Mouse (Mus musculus): ENCODE measurements at regions not wholly inside any gene's neighbourhood (a gene's known extent, or its start where the extent isn't known, plus 50 kb on each side); places are given as distances from the start of the nearest gene placed in this dataset.
A peak's percentile ranks its signal among the peaks of the same experiment; 100 is the strongest.

DNA sequence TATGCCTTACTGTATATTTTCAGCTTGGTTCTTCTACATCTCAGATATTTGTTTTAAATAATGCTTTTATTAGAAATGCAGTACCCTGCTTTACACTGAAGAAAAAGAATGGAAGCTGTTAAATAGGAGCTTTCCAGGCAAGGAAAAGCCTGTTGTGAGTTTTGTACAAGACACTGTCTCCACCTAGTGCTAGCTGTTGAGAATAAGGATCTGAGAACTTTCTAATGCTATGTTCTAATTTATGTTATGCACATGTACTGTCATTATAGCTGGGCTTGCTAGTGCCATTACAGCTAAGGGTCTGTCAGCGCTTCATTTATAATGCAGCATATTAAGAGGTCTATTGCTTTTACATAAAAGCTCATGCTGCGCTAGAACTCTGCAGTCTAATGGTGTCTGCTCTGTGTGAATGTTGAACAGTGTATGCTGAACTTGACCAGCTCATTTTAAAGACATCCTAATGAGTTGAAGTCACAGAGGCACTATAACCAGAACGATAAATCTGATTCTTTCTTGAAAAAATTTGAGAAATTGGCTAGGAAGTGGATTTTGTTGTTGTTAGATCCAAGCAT, 315.4 kb upstream of the Dnajc24 start:
- no peak for DNase-seq (ENCODE audit: low spot score in 2 of 2)

DNA sequence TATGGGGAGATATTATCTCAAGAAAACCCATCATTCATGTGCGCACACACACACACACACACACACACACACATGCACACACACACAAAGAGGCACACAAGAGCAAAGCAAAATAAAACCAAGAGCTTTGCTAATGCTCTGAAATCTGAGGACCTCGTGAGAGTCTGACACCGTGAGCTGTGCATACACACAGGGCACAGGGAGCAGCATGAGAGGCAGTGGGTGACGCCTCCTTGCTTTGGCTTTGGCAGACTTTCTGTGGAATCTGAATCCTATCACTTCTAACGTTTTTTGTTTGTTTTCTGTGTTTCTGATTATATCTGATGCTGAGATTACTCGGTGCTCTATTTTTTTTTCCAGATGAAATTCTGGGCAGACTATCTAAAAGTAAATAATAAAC, 343.4 kb upstream of the Dnajc24 start:
- no peak for DNase-seq (ENCODE audit: low spot score in 2 of 2)

DNA sequence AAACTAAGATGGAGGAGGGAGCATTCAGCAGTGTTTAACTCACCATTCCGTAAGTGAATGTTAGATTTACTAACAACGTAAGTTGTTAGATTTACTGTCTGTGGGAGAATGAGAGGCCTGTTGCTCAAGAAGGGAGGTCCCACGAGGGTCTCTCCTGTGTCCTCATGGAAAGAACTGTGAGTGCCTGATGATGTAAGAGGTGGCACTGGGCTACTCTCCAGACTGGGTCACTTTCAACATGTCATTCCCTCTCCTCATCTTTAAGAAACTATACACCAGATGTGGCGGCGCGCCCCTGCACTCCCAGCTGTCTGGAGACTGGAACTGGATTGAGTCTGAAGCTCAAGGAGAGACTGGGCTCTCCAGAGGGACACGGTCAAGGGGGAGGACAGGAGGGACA, 343.9 kb upstream of the Dnajc24 start:
- DNase-seq (ENCODE audit: low spot score in 2 of 2), result no peak

DNA sequence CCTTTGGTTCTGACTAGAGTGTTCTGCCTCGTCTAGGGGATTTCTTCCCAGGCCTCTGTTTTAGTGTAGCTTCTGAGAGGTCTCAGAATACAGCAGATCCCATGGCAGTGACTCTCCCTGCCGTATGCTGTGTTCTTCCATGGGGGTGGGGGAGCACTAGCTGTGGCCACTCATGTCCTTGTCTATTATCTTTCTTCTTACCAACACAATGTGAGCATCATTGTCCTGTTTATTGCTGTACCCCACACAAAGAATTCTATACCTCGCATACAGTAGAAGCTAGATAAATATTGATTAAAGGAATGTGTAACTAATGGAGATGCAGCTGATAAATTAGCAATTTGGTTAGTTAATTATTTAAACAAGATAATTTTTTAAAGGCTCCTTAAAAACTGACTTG, 337.5 kb upstream of the Mpped2 start:
- DNase-seq (ENCODE audit: low spot score in 2 of 2), result no peak

DNA sequence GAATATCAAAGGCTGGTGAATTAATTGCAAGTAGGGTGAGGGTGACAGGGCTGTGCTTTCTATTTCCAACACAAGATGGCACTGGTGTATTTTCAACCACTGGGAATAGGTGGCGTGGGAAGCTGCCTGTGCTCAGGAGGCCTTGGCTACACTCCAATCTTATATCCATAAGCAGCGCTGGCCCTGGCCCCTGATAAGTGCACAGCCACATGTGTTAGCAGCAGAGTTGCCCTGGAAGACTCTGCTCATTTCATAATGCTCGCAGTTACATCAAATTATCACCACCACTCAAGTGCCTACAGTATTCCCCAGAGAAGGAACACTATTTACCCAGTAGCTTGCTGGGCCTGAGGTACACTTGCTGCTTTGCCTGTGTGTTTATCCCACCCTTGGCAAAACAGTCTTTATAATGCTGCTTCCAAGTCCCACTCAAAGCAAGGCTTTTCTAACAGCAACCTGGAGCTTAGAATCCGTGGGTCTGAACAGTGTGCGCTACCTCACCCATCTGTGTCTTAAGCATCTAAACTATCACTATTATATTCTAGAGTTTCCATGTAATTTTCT, 337.0 kb upstream of the Mpped2 start:
- peak; percentile 12 to 43 for DNase-seq (ENCODE audit: low spot score in 2 of 2)

DNA sequence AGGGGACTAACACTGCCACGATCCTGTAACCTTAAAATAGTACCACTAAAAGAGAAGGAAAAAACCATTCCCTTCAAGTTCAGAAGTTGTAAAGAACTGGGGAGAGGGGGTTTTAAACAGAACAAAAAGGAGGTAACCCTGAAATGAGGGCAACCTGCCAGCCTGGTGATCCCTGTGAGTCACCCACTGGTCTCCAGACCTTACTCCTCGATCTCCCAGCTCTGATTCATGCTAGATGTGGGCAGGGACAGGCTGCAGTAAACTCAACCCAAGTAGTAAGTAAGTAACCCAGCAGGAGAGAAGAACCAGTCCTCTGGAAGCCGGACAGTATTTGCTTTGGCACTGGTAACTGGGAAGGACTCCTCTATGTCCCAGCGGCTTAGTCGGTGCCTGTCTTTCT, 324.4 kb upstream of the Mpped2 start:
- no peak for DNase-seq (ENCODE audit: low spot score in 2 of 2)

DNA sequence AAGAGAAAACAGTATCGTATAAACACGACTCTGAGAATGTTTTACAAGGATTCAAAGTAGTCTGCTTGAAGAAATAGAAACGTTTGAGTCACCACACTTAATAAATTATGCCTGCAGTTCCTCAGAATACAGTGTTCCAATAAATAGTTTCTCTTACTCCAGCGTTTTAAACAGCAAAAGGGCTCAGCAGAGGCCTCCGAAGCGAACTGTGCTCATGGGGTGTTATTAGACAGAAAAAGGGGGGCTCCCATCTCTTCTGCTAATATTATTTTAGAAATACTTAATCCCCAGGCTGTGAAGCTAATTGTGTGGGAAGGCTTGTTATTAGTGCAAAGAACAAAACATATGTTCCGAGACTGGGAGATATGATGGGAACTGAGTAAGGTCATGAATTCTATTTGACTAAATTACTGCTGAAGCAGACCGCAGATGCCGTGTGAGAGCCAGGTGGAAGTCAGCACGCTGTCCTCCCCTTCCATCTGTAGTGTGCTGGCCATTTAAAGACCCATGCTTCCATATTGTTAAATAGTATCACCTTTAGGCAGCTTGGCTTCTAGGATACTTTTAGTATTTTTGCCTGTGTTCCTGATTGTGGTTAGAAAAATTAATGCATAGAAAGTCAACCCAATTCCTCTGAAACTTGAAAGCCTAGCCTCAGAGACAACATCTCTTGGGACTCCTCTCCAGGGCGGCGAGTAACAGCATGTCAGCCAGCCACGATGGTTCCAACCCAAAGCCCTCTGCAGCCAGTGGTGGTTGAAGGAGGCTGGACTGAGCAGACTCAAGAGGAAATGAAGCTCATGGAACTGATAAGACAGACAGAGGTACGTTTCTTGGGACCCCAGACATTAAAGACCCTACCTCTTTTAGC, 309.4 kb upstream of the Mpped2 start:
- no peak for DNase-seq (ENCODE audit: low spot score in 2 of 2)

DNA sequence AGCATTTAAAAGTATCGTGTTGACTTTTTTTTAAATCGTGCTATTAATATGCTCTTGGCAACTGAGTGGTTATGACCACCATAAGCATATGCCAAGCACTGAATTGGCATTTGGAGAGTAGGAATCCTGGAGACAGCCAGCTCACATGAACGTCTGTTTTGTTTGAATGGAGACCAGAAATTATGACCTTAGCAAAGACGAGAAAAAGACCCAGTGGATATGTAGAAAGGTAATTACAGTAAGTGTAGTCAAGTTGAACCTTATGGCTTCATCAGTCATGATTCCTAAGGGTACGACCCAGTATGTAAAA, 308.8 kb upstream of the Mpped2 start:
- DNase-seq (ENCODE audit: low spot score in 2 of 2), result no peak

DNA sequence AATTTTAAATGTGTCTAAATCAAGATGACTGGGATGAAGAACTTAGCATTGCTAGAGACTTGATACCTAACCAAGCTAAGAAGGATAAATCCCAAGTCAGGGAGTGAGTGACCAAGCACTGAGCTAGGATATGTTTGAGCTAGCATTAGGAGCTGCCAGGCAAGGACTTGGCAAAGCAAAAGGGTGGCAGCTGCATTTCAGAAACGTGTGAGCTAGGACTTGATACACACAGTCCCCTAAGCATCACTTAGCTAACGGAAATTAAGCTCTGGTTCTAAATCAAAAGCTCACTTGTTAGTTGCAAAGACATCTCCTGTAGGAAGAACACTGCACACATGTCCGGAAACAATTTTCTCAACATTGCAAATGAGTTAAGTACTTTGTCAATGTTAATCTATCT, 308.2 kb upstream of the Mpped2 start:
- no peak for DNase-seq (ENCODE audit: low spot score in 2 of 2)

DNA sequence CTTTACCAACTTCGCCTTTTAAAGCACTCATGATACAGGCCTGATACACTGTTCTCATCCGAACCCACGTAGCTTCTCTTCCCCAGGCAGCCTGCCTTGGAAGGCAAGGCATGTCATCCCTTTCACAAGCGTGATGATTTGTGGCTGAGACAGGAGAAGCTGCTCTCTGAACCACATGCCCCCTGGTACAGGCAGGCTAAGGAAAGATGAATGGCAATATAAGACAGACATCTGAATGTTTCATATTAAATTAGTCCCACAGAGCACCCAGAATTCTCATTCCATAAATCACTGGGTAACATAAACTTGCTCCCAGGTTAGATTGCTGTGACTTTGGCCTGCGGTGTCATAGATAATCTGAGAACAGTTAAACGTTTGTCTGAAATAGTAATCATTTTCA, 280.9 kb upstream of the Mpped2 start:
- no peak for DNase-seq (ENCODE audit: low spot score in 2 of 2)

DNA sequence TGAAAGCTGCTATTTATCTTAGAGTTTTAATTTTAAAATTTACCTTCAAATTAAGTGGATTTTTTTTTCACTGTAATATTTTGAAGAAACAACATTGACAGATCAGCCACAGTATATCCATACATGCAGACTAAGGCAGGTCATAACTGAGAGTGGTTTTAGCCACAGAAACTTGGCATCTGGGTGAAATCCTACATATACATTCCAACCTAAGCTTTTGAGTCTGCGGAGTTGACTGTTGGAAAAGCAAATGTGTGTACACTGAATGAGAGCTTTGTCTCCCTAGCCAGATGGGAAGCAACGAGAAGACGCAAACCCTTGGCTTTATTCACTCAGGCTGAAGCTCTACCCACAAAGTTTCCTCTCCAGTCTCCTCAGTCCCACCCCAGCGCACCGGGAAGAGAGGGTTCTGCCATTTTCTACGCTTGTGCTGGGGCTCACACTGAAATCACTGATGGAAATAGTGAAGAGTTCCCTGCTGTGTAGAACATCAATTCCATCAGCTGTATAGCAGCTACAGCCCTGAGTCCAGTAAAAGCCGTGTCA, 277.5 kb upstream of the Mpped2 start:
- DNase-seq (ENCODE audit: low spot score in 2 of 2), result no peak

DNA sequence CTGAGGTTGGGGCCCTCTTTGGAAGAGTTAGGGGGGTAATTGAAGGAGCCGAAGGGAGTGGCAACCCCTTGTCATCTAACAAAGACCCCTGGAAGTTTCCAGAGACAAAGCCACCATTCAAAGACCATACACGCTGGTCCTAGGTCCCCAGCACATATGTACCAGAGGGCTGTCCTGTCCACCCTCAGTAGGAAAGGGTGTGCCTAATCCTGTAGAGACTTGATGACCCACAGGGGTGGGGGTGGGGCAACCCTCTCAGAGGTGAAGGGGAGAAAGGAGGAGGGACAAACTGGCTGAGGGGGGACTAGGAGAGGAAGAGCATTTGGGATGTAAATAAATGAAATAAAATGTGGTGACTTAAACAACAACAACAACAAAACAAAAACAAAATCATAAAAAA, 274.9 kb upstream of the Mpped2 start:
- DNase-seq (ENCODE audit: low spot score in 2 of 2), result no peak

DNA sequence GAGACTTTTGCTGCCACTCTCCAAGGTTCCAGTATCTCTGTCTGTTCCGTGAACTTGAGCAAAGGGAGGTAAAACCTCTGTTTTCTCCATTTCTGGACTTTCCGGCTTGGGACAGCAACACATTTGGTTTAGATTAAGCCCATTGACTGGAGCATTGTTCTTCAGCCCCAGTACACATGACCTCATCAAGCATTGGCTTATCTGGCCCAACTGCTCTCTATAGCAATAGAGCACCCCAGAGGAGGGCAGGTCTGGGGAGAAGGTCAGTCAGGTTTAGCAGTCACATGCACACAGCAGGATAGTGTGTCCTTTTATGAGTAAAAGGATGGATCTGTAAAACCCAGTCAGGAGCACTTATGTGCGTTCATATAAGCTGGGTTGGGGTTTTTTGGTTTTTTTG, 268.1 kb upstream of the Mpped2 start:
- no peak for DNase-seq (ENCODE audit: low spot score in 2 of 2)

DNA sequence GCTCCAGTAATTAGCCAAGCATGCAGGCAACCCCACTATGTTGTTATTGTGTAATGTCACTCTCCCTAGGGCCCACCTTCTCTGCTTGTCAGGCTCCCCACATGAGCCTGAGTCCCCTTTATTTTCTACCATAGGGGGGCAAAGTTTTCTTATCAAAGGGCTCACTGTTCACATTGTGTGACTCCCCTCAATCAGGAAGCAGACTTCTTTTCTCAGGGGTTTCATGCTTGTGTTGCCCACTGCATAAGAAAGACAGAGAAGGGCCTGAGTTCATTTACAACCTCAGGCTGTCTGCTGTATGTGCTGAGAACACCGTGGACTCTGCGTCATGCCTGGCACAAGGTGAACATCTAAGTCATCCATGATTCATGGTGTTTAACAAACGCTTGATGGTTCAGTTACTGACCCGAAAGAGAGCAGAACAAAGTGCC, 267.6 kb upstream of the Mpped2 start:
- no peak for DNase-seq (ENCODE audit: low spot score in 2 of 2)

DNA sequence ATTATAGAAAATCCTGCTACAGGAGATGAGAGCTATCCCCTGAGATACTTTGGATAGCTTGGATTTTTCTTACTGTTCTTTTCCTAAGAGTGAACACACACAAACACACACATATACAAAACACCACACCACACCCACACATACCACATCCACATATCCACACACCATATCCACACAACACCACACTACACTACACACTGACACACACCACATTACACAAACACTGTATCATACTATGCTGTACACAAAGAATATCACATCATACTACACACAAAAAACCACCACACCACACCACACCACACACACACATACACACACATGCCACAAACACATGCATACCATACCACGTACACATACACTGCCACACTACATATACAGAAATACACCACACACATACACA, 267.1 kb upstream of the Mpped2 start:
- no peak for DNase-seq (ENCODE audit: low spot score in 2 of 2)

DNA sequence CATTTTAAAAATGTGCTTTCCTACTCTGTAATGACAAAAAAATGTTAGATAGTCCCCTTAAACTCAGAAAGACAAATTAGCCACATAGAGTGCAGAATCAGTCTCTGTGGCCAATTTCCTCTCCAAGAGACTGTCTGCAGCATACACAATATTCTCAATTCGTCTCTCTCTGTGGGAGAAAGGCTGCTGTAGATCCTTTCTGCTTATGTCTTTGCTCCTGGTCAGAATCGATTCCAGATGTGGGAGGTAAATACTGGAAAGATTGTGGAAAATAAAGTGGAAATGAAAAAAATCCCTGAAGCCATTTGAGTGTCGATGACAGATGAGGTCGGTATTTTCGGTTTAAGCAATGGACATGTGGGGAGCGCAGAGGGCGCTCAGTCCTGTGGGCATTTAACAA, 265.8 kb upstream of the Mpped2 start:
- DNase-seq (ENCODE audit: low spot score in 2 of 2), result no peak

DNA sequence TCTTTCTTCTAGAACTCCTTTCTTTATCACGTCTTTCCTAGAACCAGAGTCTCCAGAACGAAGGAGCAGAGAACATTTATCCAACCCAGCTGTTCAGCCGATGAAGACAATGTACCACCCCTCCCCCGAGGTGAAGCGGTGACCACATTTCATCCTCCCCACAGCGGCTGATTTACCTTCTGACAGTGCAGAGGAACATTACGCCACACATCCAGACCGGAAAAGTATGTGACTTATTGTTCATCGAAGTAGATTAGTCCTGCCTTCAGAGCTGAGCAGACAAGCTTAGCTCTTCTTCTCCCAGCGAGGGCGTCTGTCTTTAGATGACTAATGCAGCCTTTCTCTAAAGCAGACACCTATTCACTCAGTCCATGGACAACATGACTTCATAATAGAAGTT, 264.2 kb upstream of the Mpped2 start:
- DNase-seq (ENCODE audit: low spot score in 2 of 2), result peak in 1 of 2 experiments; percentile 1

DNA sequence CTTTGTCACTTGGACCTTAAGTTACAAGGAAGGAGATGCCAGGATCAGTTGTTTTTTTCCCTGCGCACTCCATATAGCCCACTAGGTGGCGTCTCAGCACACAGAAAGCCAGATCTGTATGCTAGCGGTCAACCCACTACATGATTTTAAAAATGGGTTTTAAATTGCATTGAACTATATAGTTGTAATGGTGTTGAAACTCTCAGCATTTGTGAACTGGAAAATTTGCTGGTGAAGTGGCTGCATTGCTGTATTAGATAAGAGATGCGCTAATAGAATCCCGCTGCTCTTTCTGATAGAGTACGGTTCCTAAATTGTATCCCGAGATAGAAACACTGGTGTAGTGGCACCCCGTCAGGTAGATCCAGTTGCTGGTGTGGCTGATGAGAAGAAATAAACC, 261.9 kb upstream of the Mpped2 start:
- DNase-seq (ENCODE audit: low spot score in 2 of 2), result peak; percentile 43 to 47

DNA sequence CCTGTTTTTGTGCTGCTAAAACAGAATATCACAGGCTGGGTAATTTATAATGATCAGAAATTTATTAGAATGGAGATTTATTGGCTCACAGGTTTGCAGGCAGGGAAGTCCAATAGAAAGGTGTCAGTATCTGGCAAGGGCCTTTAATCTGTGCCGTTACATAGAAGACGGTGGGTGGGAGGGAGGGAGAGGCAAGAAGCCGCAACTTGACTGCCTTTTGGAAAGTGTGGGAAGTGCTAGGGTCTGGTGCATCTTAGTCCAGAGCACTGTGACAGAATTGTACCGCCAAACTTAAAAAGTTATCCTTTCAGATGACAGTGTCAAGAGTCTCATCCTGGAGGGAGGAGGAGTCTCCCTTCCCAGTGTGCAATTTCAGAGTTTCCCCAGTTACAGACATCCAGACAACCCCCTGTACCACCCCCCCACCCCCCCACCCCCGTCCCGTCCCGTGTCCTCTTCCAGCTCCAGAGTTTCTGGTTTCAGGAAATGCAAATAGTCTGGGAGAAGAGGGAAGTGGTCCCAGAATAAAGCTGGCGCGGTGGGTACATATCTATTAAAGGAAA, 261.4 kb upstream of the Mpped2 start:
- DNase-seq (ENCODE audit: low spot score in 2 of 2), result no peak

DNA sequence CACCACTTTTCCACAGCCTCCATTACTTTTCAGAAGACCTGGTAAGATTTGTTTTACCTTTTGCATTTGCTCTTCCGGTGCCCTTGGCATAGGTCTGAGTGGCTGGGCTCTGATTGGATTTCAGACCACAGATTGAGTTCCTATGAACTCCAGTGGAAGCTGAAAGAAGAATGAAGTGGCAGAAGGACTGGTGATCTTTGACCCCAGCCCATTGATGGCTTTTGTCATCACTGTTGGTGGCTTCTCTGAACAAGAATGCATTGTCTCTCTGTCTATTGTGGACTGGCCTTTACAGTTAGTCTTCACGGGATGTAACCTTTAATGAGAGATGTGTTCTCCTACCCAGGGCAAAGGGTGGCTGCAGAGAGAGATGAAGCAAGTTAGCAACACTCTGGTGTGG, 256.9 kb upstream of the Mpped2 start:
- DNase-seq (ENCODE audit: low spot score in 2 of 2), result no peak

DNA sequence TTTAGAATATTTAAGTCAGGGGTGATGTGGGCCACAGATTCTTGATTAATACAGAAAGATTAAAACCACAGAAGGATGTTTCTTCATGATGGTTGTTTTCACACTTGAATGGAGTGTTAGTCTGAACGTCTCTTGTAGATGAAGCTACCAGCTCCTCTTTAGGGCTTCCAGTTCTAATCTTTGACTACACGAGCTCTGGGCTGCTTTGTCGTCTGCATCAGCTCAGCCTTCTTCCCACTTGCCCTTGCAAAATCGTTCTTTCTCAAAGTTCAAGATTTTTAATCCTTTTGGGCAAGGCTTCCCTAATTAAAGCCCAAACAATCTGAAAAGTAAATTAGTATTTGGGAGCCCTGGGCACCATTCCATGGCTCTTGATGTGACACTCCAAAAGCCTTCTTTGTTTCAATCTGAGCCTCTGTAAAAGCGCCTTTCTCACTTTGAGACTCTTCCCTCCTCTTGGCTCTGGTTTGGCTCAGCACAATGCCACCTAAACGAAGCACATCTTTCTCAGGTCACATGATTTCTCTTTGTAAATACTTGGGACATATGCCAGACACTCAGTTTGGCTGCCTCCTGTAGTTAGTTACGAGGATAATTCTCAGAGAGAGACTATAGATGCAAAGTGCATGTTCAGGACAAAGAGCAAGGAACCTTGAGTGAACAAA, 238.6 kb upstream of the Mpped2 start:
- no peak for DNase-seq (ENCODE audit: low spot score in 2 of 2)

DNA sequence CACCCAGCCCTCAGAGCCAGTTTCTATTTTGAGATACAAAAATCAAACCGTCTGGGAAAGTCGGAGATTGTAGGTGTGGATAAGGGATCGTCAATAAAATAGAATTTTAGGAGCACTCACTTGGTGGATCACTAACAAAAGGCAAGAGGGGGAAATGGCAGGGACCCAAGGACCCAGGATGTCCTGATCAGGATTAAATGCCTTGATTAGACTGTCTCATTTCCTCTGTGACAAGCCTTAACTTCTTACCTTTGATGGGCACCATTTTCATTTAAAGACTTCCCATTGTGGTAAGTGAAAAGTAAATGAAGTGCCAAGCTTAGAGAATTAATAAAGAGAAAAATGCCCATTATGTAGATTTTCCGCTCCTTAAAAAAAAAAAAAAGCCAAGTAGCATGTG, 238.0 kb upstream of the Mpped2 start:
- no peak for DNase-seq (ENCODE audit: low spot score in 2 of 2)
